Mouse (Mus musculus): Measurements from ENCODE around the gene Mettl21a. TPM values are rescaled to one million over a fixed set of nuclear protein-coding genes. Genes with fewer than 3 reads are reported as not detected.
"Not testable (repeated sequence)": the region's sequence is repeated elsewhere in the genome, so short reads cannot be mapped to it uniquely, and the experiment has no call there.

Gene Mettl21a
- polyA plus RNA-seq, 2 experiments, result 4.3 to 6.3 TPM

DNA sequence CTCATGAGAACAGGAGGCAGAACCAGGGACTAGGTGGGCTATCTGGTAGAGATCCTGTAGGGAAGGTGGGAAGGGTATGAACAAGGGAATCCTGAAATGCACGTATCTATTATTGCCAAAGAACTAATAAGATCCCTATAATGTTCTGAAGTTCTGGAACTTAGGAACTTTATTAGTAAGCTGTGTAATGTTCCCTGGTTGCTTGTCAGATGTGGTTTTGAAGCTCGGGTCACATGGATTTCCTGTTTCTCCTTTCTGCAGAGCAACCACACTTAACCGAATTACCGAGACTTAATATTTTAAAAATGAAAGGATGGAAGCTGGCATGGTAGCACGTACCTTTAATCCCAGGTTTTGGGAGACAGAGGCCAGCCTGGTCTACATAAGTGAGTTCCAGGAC lies 13.7 kb downstream of the Mettl21a start:
- H3K27ac ChIP-seq, result no peak overlapping the region
- H3K27me3 ChIP-seq (ENCODE audit: control insufficient read depth, insufficient read depth, low read length), result no peaks in the 10 kb centered on the region
- peaks cover 3% of the 10 kb centered on the region for H3K36me3 ChIP-seq (replicated peaks; ENCODE audit: control insufficient read depth, insufficient read depth, low read depth)
- no peak overlapping the region for H3K9ac ChIP-seq (replicated peaks)
- TF ChIP-seq CTCF (IDR thresholded peaks at IDR 0.05; ENCODE audit: low read depth) (no peak), EP300 (IDR thresholded peaks at IDR 0.05; ENCODE audit: low read depth) (no peak)
- H3K9me3 ChIP-seq (ENCODE audit: control insufficient read depth, low read length), result no peaks in the 10 kb centered on the region
- DNase-seq (ENCODE audit: low read depth in 3 of 3, low spot score in 3 of 3) (no peak), ATAC-seq (ENCODE audit: insufficient read depth) (no peak)
- WGBS (ENCODE audit: insufficient replicate concordance), result 42% methylated on average over 5 of the region's 5 CpGs
- H3K4me1 ChIP-seq (replicated peaks; ENCODE audit: control insufficient read depth in 2 of 2, insufficient read depth in 2 of 2, low read length in 1 of 2), result peaks cover 2 to 4% of the 10 kb centered on the region in 2 experiments; a peak in 2 of 4 replicates
- no peak overlapping the region for H3K4me2 ChIP-seq (ENCODE audit: low read depth)
- H3K4me3 ChIP-seq (ENCODE audit: insufficient read depth in 1 of 2, low read depth in 2 of 2, low read length in 2 of 2), result no peak overlapping the region

DNA sequence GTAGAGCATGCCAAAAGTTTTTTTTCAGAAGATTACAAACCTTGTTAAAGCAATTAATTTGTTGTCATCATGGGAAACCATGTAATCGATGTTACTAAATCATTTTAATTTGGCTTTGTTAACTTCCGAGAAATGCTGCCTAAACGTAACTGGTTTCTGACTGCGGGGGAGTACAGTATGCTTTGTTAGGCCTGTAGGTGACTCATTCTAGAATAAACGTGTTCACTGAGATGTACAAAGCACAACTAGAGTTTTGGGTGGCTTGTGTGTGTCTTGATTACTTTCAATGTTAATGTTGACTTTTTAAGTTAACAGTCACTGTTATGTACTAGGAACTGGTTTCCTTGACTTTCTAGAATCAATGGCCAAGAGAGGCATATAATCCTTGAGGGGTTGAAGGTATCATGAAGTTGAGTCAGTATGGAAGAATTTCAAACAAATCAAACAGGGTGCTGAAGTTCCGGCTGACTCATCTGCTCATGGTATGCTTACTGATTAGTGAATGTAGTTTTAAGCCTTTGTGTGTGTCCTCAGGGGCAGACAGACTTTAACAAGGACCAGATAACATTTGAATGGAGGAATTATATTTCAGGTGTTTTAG lies 15.7 kb downstream of the Mettl21a start:
- H3K4me1 ChIP-seq (replicated peaks; ENCODE audit: control insufficient read depth in 2 of 2, insufficient read depth in 2 of 2, low read length in 1 of 2), result peaks cover 2 to 4% of the 10 kb centered on the region in 2 experiments; a peak in 2 of 4 replicates
- DNase-seq (ENCODE audit: low read depth in 3 of 3, low spot score in 3 of 3) (no peak), ATAC-seq (ENCODE audit: insufficient read depth) (no peak)
- H3K27ac ChIP-seq, result no peak overlapping the region
- H3K9ac ChIP-seq (replicated peaks), result no peak overlapping the region
- 82% methylated on average over 6 of the region's 6 CpGs for WGBS (ENCODE audit: insufficient replicate concordance)
- no peaks in the 10 kb centered on the region for H3K9me3 ChIP-seq (ENCODE audit: control insufficient read depth, low read length)
- no peak overlapping the region for H3K4me3 ChIP-seq (ENCODE audit: insufficient read depth in 1 of 2, low read depth in 2 of 2, low read length in 2 of 2)
- H3K36me3 ChIP-seq (replicated peaks; ENCODE audit: control insufficient read depth, insufficient read depth, low read depth), result no peaks in the 10 kb centered on the region; the same call in none of the 2 replicates
- H3K27me3 ChIP-seq (ENCODE audit: control insufficient read depth, insufficient read depth, low read length), result no peaks in the 10 kb centered on the region
- TF ChIP-seq CTCF (IDR thresholded peaks at IDR 0.05; ENCODE audit: low read depth) (no peak), EP300 (IDR thresholded peaks at IDR 0.05; ENCODE audit: low read depth) (no peak)
- no peak overlapping the region for H3K4me2 ChIP-seq (ENCODE audit: low read depth)

GRCm38 (mm10) chr1:64600413-64601077 lies 16.5 kb downstream of the Mettl21a start:
- H3K9ac ChIP-seq (replicated peaks), result no peak overlapping the region
- no peak overlapping the region for H3K27ac ChIP-seq
- H3K4me1 ChIP-seq (replicated peaks; ENCODE audit: control insufficient read depth in 2 of 2, insufficient read depth in 2 of 2, low read length in 1 of 2), result peaks cover 0 to 2% of the 10 kb centered on the region in 2 experiments; a peak in 2 of 4 replicates
- H3K4me3 ChIP-seq (ENCODE audit: insufficient read depth in 1 of 2, low read depth in 2 of 2, low read length in 2 of 2), result no peak overlapping the region
- H3K36me3 ChIP-seq (replicated peaks; ENCODE audit: control insufficient read depth, insufficient read depth, low read depth), result no peaks in the 10 kb centered on the region; the same call in none of the 2 replicates
- no peak for ATAC-seq (ENCODE audit: insufficient read depth)
- H3K27me3 ChIP-seq (ENCODE audit: control insufficient read depth, insufficient read depth, low read length), result no peaks in the 10 kb centered on the region
- no peak overlapping the region for H3K4me2 ChIP-seq (ENCODE audit: low read depth)
- DNase-seq (ENCODE audit: low read depth in 3 of 3, low spot score in 3 of 3), result no peak
- no peak for TF ChIP-seq EP300 (IDR thresholded peaks at IDR 0.05; ENCODE audit: low read depth)
- TF ChIP-seq CTCF (IDR thresholded peaks at IDR 0.05; ENCODE audit: low read depth), result no peak
- 85% methylated on average over 7 of the region's 7 CpGs for WGBS (ENCODE audit: insufficient replicate concordance)
- H3K9me3 ChIP-seq (ENCODE audit: control insufficient read depth, low read length), result no peaks in the 10 kb centered on the region

- TF ChIP-seq EP300 (IDR thresholded peaks at IDR 0.05; ENCODE audit: low read depth) (no peak), CTCF (IDR thresholded peaks at IDR 0.05; ENCODE audit: low read depth) (no peak)
Measured at GRCm38 (mm10) chr1:64598926-64599325, 18.1 kb downstream of the Mettl21a start.

GRCm38 (mm10) chr1:64578801-64579200 lies 38.2 kb downstream of the Mettl21a start:
- Histone ChIP-seq H3K4me3 (ENCODE audit: insufficient read depth in 1 of 2, low read depth in 2 of 2, low read length in 2 of 2) (no peak overlapping the region), H3K9ac (replicated peaks) (no peak overlapping the region), H3K36me3 (replicated peaks; ENCODE audit: control insufficient read depth, insufficient read depth, low read depth) (peaks cover 30% of the 10 kb centered on the region), H3K27me3 (ENCODE audit: control insufficient read depth, insufficient read depth, low read length) (no peaks in the 10 kb centered on the region), H3K4me1 (replicated peaks; ENCODE audit: control insufficient read depth in 2 of 2, insufficient read depth in 2 of 2, low read length in 1 of 2) (no peaks in the 10 kb centered on the region), H3K9me3 (ENCODE audit: control insufficient read depth, low read length) (no peaks in the 10 kb centered on the region), H3K27ac (no peak overlapping the region), H3K4me2 (ENCODE audit: low read depth) (no peak overlapping the region)
- WGBS (ENCODE audit: insufficient replicate concordance), result 80% methylated on average over 3 of the region's 3 CpGs
- TF ChIP-seq EP300 (IDR thresholded peaks at IDR 0.05; ENCODE audit: low read depth) (no peak), CTCF (IDR thresholded peaks at IDR 0.05; ENCODE audit: low read depth) (no peak)
- ATAC-seq (ENCODE audit: insufficient read depth), result no peak
- no peak for DNase-seq (ENCODE audit: low read depth in 3 of 3, low spot score in 3 of 3)

More at GRCm38 (mm10) chr1:64598926-64599325, 18.1 kb downstream of the Mettl21a start:
- ATAC-seq (ENCODE audit: insufficient read depth) (no peak), DNase-seq (ENCODE audit: low read depth in 3 of 3, low spot score in 3 of 3) (no peak)
- H3K4me1 ChIP-seq (replicated peaks; ENCODE audit: control insufficient read depth in 2 of 2, insufficient read depth in 2 of 2, low read length in 1 of 2), result peaks cover 0 to 2% of the 10 kb centered on the region in 2 experiments; a peak in 2 of 4 replicates
- H3K4me3 ChIP-seq (ENCODE audit: insufficient read depth in 1 of 2, low read depth in 2 of 2, low read length in 2 of 2), result no peak overlapping the region
- no peaks in the 10 kb centered on the region; the same call in 1 of the 2 replicates for H3K36me3 ChIP-seq (replicated peaks; ENCODE audit: control insufficient read depth, insufficient read depth, low read depth)
- H3K27ac ChIP-seq, result no peak overlapping the region
- H3K27me3 ChIP-seq (ENCODE audit: control insufficient read depth, insufficient read depth, low read length), result no peaks in the 10 kb centered on the region
- H3K9ac ChIP-seq (replicated peaks), result no peak overlapping the region
- no peak overlapping the region for H3K4me2 ChIP-seq (ENCODE audit: low read depth)
- H3K9me3 ChIP-seq (ENCODE audit: control insufficient read depth, low read length), result no peaks in the 10 kb centered on the region
- WGBS (ENCODE audit: insufficient replicate concordance), result 49% methylated on average over 5 of the region's 5 CpGs

DNA sequence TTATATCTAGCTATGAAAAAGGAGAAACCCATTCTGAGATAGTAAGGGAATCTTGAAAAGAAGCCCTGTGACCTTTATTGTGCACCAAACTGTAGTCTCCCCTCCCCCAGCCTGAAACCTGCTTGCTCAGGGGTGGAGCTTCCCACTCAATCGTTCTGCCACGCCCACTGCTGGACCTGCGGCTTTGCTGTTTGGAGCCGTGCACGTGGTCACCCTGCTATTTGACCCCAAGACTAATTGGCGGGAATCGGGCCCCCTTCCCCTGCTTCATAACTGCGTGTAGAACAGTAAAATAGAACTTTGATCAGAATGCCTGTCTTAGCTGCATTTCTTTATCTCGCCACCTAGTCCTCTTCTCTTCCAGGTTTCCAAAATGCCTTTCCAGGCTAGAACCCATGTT lies 39.1 kb downstream of the Mettl21a start:
- H3K36me3 ChIP-seq (replicated peaks; ENCODE audit: control insufficient read depth, insufficient read depth, low read depth), result peaks cover 30% of the 10 kb centered on the region
- H3K27me3 ChIP-seq (ENCODE audit: control insufficient read depth, insufficient read depth, low read length); ATAC-seq (ENCODE audit: insufficient read depth); DNase-seq (ENCODE audit: low read depth in 3 of 3, low spot score in 3 of 3); H3K27ac ChIP-seq; H3K4me1 ChIP-seq (replicated peaks; ENCODE audit: control insufficient read depth in 2 of 2, insufficient read depth in 2 of 2, low read length in 1 of 2); H3K4me3 ChIP-seq (ENCODE audit: insufficient read depth in 1 of 2, low read depth in 2 of 2, low read length in 2 of 2); H3K4me2 ChIP-seq (ENCODE audit: low read depth); H3K9ac ChIP-seq (replicated peaks); H3K9me3 ChIP-seq (ENCODE audit: control insufficient read depth, low read length): not testable (repeated sequence)
- WGBS (ENCODE audit: insufficient replicate concordance), result 66% methylated on average over 9 of the region's 9 CpGs
